Mouse (Mus musculus) heart, adult 18-20 months (tissue): ENCODE data around the gene Wdr81. TPM values are rescaled to one million over a fixed set of nuclear protein-coding genes. Genes with fewer than 3 reads are reported as not detected.

ENCODE experiments used
- DNase-seq, 2 experiments: peaks; one replicate each; pipeline ENCODE4 v3.0.0; 2021 to 2022; ENCODE audit warnings: mixed read lengths in 1 of 2
- microRNA-seq, 2 experiments: library from miRNA; unstranded; fragments of <30 nt; microRNA quantifications; one replicate each; pipeline ENCODE4 v1.2.0; 2022
- total RNA-seq, 2 experiments: library from RNA; stranded (reverse); gene quantifications; 2 replicates each; pipeline ENCODE4 v1.2.3; 2021

The Wdr81 gene
- total RNA-seq, 2 experiments from 2014 or later = 7.6 to 8.3 TPM

DNA sequence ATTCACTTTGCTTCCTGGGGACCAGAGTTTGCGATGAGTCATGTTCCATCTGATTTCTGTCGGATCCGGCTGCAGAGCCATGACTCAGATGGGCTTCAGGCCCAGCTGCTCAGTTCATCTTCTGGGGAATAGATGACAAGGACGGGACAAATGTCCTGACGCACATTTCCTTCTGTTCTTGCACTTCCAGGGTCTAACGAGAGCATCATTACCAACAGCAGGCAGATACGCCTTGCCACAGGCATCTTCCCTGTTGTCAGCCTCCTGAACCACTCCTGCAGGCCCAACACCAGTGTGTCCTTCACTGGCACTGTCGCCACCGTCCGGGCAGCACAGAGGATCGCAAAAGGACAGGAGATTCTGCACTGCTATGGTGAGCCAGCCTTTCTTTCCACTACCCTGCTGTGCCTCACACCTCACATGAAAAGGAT is 55.1 kb downstream of the Wdr81 start:
- DNase-seq = no peak

GRCm38 (mm10) chr11:75397452-75397851 is 57.1 kb downstream of the Wdr81 start:
- DNase-seq = no peak

GRCm38 (mm10) chr11:75395611-75396010 is 58.9 kb downstream of the Wdr81 start:
- no peak for DNase-seq

Small RNA genes within 50 kb of the gene (microRNA-seq; reads per million reads assigned to microRNA genes)
- 20,256 to 49,680 reads per million in 2 experiments for gene Mir22

Other genes with a start within 250 kb of the Wdr81 start
- 10 to 100 TPM; 54.4 to 59.6 TPM for gene Rpa1, start 106.4 kb downstream of the Wdr81 start, total RNA-seq
- gene Smyd4, start 106.3 kb downstream of the Wdr81 start, total RNA-seq = 1 to 10 TPM; 5.9 to 7.2 TPM
- gene Serpinf1, start 32.0 kb downstream of the Wdr81 start, total RNA-seq = 10 to 100 TPM; 16.0 to 21.0 TPM
- gene Serpinf2, start 15.1 kb downstream of the Wdr81 start, total RNA-seq = not detected
- gene Tlcd2, start 7.0 kb upstream of the Wdr81 start, total RNA-seq = 1 to 10 TPM; 2.4 to 4.9 TPM
- 10 to 100 TPM; 86.5 to 92.7 TPM for gene Prpf8, start 32.1 kb upstream of the Wdr81 start, total RNA-seq
- 10 to 100 TPM; 46.5 to 48.2 TPM for gene Rilp, start 55.4 kb upstream of the Wdr81 start, total RNA-seq
- gene Scarf1, start 58.8 kb upstream of the Wdr81 start, total RNA-seq = 1 to 10 TPM; 6.6 to 6.8 TPM
- gene Slc43a2, start 77.0 kb upstream of the Wdr81 start, total RNA-seq = 10 to 100 TPM; 16.2 to 17.3 TPM
- gene Pitpna, start 133.4 kb upstream of the Wdr81 start, total RNA-seq = 100 to 1,000 TPM in 1 of 2 experiments, 10 to 100 TPM in 1; 98.2 to 107 TPM
- gene Inpp5k, start 176.3 kb upstream of the Wdr81 start, total RNA-seq = 10 to 100 TPM; 24.1 to 28.3 TPM
- gene Myo1c, start 195.8 kb upstream of the Wdr81 start, total RNA-seq = 10 to 100 TPM; 87.2 to 96.1 TPM
- gene Crk, start 224.5 kb upstream of the Wdr81 start, total RNA-seq = 10 to 100 TPM; 83.6 to 87.8 TPM